Mouse (Mus musculus): ENCODE data around the gene Bcl2. TPM values are rescaled to one million over a fixed set of nuclear protein-coding genes. Genes with fewer than 3 reads are reported as not detected.

Gene Bcl2
- total and polyA plus RNA-seq, 2 experiments from 2014 or later, result 3.3 to 3.6 TPM

DNA sequence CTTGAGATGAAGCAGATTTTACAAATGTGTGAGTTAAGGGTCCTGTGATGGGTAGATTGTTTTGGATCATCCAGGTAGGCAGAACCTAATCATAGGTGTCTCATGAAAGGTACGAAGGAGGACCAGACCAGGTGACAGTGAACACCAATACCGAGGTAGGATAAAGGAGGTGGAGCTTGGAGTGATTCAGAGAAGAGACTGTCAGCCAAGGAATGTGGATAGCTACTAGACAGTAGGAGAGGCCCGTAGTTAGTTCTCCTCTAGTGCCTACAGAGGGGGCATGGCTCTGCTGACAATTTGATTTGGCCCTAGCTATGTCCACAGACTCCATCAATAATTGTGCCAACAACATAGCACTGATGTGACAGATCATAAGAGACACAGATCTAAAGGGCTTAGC, 188.0 kb downstream of the Bcl2 start:
- no peak for ATAC-seq (ENCODE audit: insufficient read depth, low read depth)
- Histone ChIP-seq H3K27me3 (ENCODE audit: control insufficient read depth, insufficient read depth, low read length) (no peaks in the 10 kb centered on the region), H3K4me3 (ENCODE audit: low read depth, low read length) (no peak overlapping the region), H3K27ac (ENCODE audit: low read depth) (no peak overlapping the region), H3K4me1 (ENCODE audit: control insufficient read depth, insufficient read depth) (peaks cover 11% of the 10 kb centered on the region; the same call in 1 of the 2 replicates), H3K36me3 (replicated peaks; ENCODE audit: control insufficient read depth, insufficient read depth, low read length) (no peaks in the 10 kb centered on the region), H3K4me2 (ENCODE audit: low read depth, low read length) (no peak overlapping the region), H3K9ac (replicated peaks; ENCODE audit: low read depth, low read length) (no peak overlapping the region), H3K9me3 (replicated peaks; ENCODE audit: control insufficient read depth, low read length) (no peaks in the 10 kb centered on the region)
- WGBS, result 67% methylated on average over 3 of the region's 3 CpGs
- DNase-seq (ENCODE audit: low spot score), result no peak
- no peak for TF ChIP-seq CTCF (IDR thresholded peaks at IDR 0.05; ENCODE audit: low read depth)
- TF ChIP-seq EP300 (IDR thresholded peaks at IDR 0.05; ENCODE audit: low read depth), result no peak

GRCm38 (mm10) chr1:106523741-106524140, 190.3 kb downstream of the Bcl2 start:
- ATAC-seq (ENCODE audit: insufficient read depth, low read depth) (no peak), DNase-seq (ENCODE audit: low spot score) (no peak)
- Histone ChIP-seq H3K4me2 (ENCODE audit: low read depth, low read length) (no peak overlapping the region), H3K9me3 (replicated peaks; ENCODE audit: control insufficient read depth, low read length) (no peaks in the 10 kb centered on the region), H3K9ac (replicated peaks; ENCODE audit: low read depth, low read length) (no peak overlapping the region), H3K4me1 (ENCODE audit: control insufficient read depth, insufficient read depth) (peaks cover 11% of the 10 kb centered on the region; the same call in 1 of the 2 replicates), H3K4me3 (ENCODE audit: low read depth, low read length) (no peak overlapping the region), H3K36me3 (replicated peaks; ENCODE audit: control insufficient read depth, insufficient read depth, low read length) (no peaks in the 10 kb centered on the region), H3K27me3 (ENCODE audit: control insufficient read depth, insufficient read depth, low read length) (no peaks in the 10 kb centered on the region), H3K27ac (ENCODE audit: low read depth) (no peak overlapping the region)
- WGBS, result 31% methylated on average over 6 of the region's 6 CpGs
- no peak for TF ChIP-seq EP300 (IDR thresholded peaks at IDR 0.05; ENCODE audit: low read depth)
- no peak for TF ChIP-seq CTCF (IDR thresholded peaks at IDR 0.05; ENCODE audit: low read depth)

GRCm38 (mm10) chr1:106523009-106523408, 191.1 kb downstream of the Bcl2 start:
- Histone ChIP-seq H3K9me3 (replicated peaks; ENCODE audit: control insufficient read depth, low read length) (no peaks in the 10 kb centered on the region), H3K36me3 (replicated peaks; ENCODE audit: control insufficient read depth, insufficient read depth, low read length) (no peaks in the 10 kb centered on the region), H3K4me1 (ENCODE audit: control insufficient read depth, insufficient read depth) (peaks cover 11% of the 10 kb centered on the region; the same call in 1 of the 2 replicates), H3K4me2 (ENCODE audit: low read depth, low read length) (no peak overlapping the region), H3K9ac (replicated peaks; ENCODE audit: low read depth, low read length) (no peak overlapping the region), H3K27me3 (ENCODE audit: control insufficient read depth, insufficient read depth, low read length) (no peaks in the 10 kb centered on the region), H3K27ac (ENCODE audit: low read depth) (no peak overlapping the region), H3K4me3 (ENCODE audit: low read depth, low read length) (no peak overlapping the region)
- DNase-seq (ENCODE audit: low spot score), result no peak
- ATAC-seq (ENCODE audit: insufficient read depth, low read depth), result no peak
- no peak for TF ChIP-seq CTCF (IDR thresholded peaks at IDR 0.05; ENCODE audit: low read depth)
- TF ChIP-seq EP300 (IDR thresholded peaks at IDR 0.05; ENCODE audit: low read depth), result no peak
- WGBS, result 89% methylated on average over 5 of the region's 5 CpGs

DNA sequence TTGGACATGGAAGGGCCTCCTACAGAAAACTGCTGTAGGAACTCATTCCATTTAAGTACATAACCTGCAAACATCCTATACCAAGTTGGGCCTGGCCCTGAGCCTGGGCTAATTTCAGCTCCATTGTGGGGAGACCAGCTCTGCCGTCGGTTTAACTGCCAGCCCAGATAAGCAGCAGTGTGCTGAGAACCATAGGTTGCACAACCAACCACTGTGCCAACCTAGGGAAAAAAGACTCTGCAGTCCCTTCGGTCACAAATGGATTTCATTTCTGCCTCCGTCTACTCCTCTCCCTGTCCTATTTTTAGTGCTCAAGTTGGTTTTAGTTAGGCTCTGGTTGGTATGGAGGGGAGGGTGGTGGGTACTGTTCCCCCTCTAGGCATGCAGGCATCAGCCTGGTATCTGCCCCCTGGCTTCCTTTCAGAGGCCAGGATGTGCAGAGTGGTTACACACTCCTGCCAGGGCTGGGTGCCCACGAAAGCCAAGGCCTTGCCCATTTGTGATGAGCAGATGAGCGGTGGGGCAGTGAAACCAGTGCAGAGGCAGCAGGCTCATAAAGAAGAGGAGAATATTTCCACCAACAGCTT, 196.4 kb downstream of the Bcl2 start:
- TF ChIP-seq CTCF (IDR thresholded peaks at IDR 0.05; ENCODE audit: low read depth) (no peak), EP300 (IDR thresholded peaks at IDR 0.05; ENCODE audit: low read depth) (no peak)
- Histone ChIP-seq H3K4me2 (ENCODE audit: low read depth, low read length) (no peak overlapping the region), H3K36me3 (replicated peaks; ENCODE audit: control insufficient read depth, insufficient read depth, low read length) (no peaks in the 10 kb centered on the region), H3K4me1 (ENCODE audit: control insufficient read depth, insufficient read depth) (peaks cover 21% of the 10 kb centered on the region; the same call in 1 of the 2 replicates), H3K27me3 (ENCODE audit: control insufficient read depth, insufficient read depth, low read length) (no peaks in the 10 kb centered on the region), H3K4me3 (ENCODE audit: low read depth, low read length) (no peak overlapping the region), H3K9ac (replicated peaks; ENCODE audit: low read depth, low read length) (no peak overlapping the region), H3K27ac (ENCODE audit: low read depth) (no peak overlapping the region), H3K9me3 (replicated peaks; ENCODE audit: control insufficient read depth, low read length) (no peaks in the 10 kb centered on the region)
- ATAC-seq (ENCODE audit: insufficient read depth, low read depth), result no peak
- no peak for DNase-seq (ENCODE audit: low spot score)
- WGBS, result 38% methylated on average over 6 of the region's 6 CpGs

DNA sequence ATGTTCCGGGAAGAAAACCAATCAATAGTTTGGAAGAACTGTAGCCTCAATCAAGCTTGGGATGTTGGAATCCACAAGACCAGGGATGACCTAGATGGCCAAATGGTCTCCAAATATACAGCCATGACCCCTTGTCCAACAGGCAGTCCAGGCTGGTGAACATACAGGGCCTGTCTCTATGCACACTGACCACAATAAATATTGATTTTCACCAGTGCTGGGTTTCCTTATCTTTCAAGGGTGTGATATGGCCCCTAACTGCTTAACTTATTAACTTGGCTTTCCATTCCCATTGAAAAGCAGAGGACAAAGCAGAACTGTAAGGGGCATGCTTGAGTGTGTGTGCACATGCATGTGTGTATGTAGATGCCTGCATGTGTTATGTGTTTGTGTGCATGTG, 197.0 kb downstream of the Bcl2 start:
- Histone ChIP-seq H3K27me3 (ENCODE audit: control insufficient read depth, insufficient read depth, low read length) (no peaks in the 10 kb centered on the region), H3K9ac (replicated peaks; ENCODE audit: low read depth, low read length) (no peak overlapping the region), H3K4me1 (ENCODE audit: control insufficient read depth, insufficient read depth) (peaks cover 21% of the 10 kb centered on the region; the same call in 1 of the 2 replicates), H3K27ac (ENCODE audit: low read depth) (no peak overlapping the region), H3K36me3 (replicated peaks; ENCODE audit: control insufficient read depth, insufficient read depth, low read length) (no peaks in the 10 kb centered on the region), H3K9me3 (replicated peaks; ENCODE audit: control insufficient read depth, low read length) (no peaks in the 10 kb centered on the region), H3K4me3 (ENCODE audit: low read depth, low read length) (no peak overlapping the region), H3K4me2 (ENCODE audit: low read depth, low read length) (no peak overlapping the region)
- TF ChIP-seq EP300 (IDR thresholded peaks at IDR 0.05; ENCODE audit: low read depth) (no peak), CTCF (IDR thresholded peaks at IDR 0.05; ENCODE audit: low read depth) (no peak)
- WGBS, result 97% methylated on average over 1 of the region's 1 CpGs
- DNase-seq (ENCODE audit: low spot score) (no peak), ATAC-seq (ENCODE audit: insufficient read depth, low read depth) (no peak)

DNA sequence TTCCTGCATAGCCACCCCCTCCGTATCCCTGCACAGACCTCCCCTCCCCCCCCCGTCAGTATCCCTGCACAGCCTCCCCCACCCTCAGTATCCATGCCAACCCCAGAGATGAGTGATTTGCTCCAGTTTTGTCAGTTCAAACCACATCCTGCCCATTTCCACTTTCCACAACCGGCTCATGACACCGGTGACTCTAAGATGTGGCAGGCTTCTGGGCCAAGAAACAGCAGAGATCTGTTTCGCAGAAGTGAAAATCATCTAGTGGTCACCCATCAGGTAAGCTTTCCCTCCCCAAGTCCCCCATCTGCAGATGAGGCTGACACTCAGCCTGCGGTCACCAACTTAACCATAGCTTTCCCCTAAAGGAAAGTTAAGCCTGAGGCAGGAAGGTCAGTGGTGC, 198.5 kb downstream of the Bcl2 start:
- no peak overlapping the region for H3K4me2 ChIP-seq (ENCODE audit: low read depth, low read length)
- peaks cover 21% of the 10 kb centered on the region; the same call in 1 of the 2 replicates for H3K4me1 ChIP-seq (ENCODE audit: control insufficient read depth, insufficient read depth)
- H3K36me3 ChIP-seq (replicated peaks; ENCODE audit: control insufficient read depth, insufficient read depth, low read length), result no peaks in the 10 kb centered on the region
- no peak overlapping the region for H3K4me3 ChIP-seq (ENCODE audit: low read depth, low read length)
- H3K9me3 ChIP-seq (replicated peaks; ENCODE audit: control insufficient read depth, low read length), result no peaks in the 10 kb centered on the region
- no peak overlapping the region for H3K9ac ChIP-seq (replicated peaks; ENCODE audit: low read depth, low read length)
- DNase-seq (ENCODE audit: low spot score), result no peak
- no peak for ATAC-seq (ENCODE audit: insufficient read depth, low read depth)
- 78% methylated on average over 6 of the region's 6 CpGs for WGBS
- TF ChIP-seq EP300 (IDR thresholded peaks at IDR 0.05; ENCODE audit: low read depth) (no peak), CTCF (IDR thresholded peaks at IDR 0.05; ENCODE audit: low read depth) (no peak)
- no peaks in the 10 kb centered on the region for H3K27me3 ChIP-seq (ENCODE audit: control insufficient read depth, insufficient read depth, low read length)
- no peak overlapping the region for H3K27ac ChIP-seq (ENCODE audit: low read depth)

All from heart, postnatal 0 days (tissue).